Mouse (Mus musculus) forebrain, embryonic 16.5 days (tissue): ENCODE results near the gene Hfe2. TPM values are rescaled to one million over a fixed set of nuclear protein-coding genes. Genes with fewer than 3 reads are reported as not detected.
A peak's percentile ranks its signal among the peaks of the same experiment; 100 is the strongest.
"Not testable (repeated sequence)": the region's sequence is repeated elsewhere in the genome, so short reads cannot be mapped to it uniquely, and the experiment has no call there.

ENCODE experiments used
- ATAC-seq: fragments of 200-750 bp; cut with Nextera tagmentation; 2 replicates; pipeline ENCODE4 v1.8.0; 2017; ENCODE audit warnings: mild to moderate bottlenecking, moderate library complexity
- H3K27ac ChIP-seq: fragments of 300-500 bp; sonication (generic); 2 replicates; pipeline ENCODE4 v1.5.1; 2014; ENCODE audit warnings: low read length, control low read depth
- H3K27me3 ChIP-seq: fragments of 300-500 bp; sonication (generic); replicated peaks from 2 replicates; pipeline ENCODE4 v1.6.1; 2014; ENCODE audit warnings: low read length; ENCODE audit not compliant: control insufficient read depth, insufficient read depth
- H3K36me3 ChIP-seq: fragments of 300-500 bp; sonication (generic); 2 replicates; pipeline ENCODE4 v1.6.1; 2014; ENCODE audit not compliant: control insufficient read depth, insufficient read depth
- H3K4me1 ChIP-seq: fragments of 300-500 bp; sonication (generic); replicated peaks from 2 replicates; pipeline ENCODE4 v1.6.1; 2014; ENCODE audit warnings: low read length; ENCODE audit not compliant: control insufficient read depth, insufficient read depth
- H3K4me2 ChIP-seq: fragments of 300-500 bp; sonication (generic); 2 replicates; pipeline ENCODE4 v1.6.1; 2014; ENCODE audit warnings: mild to moderate bottlenecking, low read length, control low read depth
- H3K4me3 ChIP-seq: fragments of 300-500 bp; sonication (generic); replicated peaks from 2 replicates; pipeline ENCODE4 v1.5.1; 2014; ENCODE audit warnings: mild to moderate bottlenecking, low read length, control low read depth
- H3K9ac ChIP-seq: fragments of 300-500 bp; sonication (generic); replicated peaks from 2 replicates; pipeline ENCODE4 v1.6.1; 2014; ENCODE audit warnings: low read depth, low read length, control low read depth
- H3K9me3 ChIP-seq: fragments of 300-500 bp; sonication (generic); 2 replicates; pipeline ENCODE4 v1.6.1; 2016; ENCODE audit warnings: low read length; ENCODE audit not compliant: control insufficient read depth
- WGBS: fragments of 180-500 bp; shearing (Covaris S2); extraction: QIAGEN DNeasy Blood & Tissue Kit; methylation state at CpG from one replicate; pipeline ENCODE4 v1.1.7; 2014; 5-methylcytosine and 5-hydroxymethylcytosine counted together
- polyA plus RNA-seq: library from polyadenylated mRNA; unstranded; fragments of >200 nt; fragmentation: Nextera tagmentation; extraction: Ambion mirVana; gene quantifications from 2 replicates; pipeline ENCODE4 v1.2.1, GENCODE M21; 2015

Gene Hfe2
- polyA plus RNA-seq, 1 experiment from 2014 or later = 1.1 TPM

GRCm38 (mm10) chr3:96494912-96495311, 30.1 kb upstream of the Hfe2 start:
- no peak for ATAC-seq
- no peak overlapping the region for H3K9ac ChIP-seq
- H3K27ac ChIP-seq = no peak overlapping the region
- no peaks in the 10 kb centered on the region for H3K36me3 ChIP-seq
- no peaks in the 10 kb centered on the region for H3K27me3 ChIP-seq
- 0 out of 2 replicates have a peak, but pooled peaks cover 6% of the 10 kb centered on the region for H3K4me1 ChIP-seq
- no peak overlapping the region for H3K4me3 ChIP-seq
- 98% methylated on average over 3 of the region's 3 CpGs for WGBS
- H3K4me2 ChIP-seq = no peak overlapping the region
- no peaks in the 10 kb centered on the region for H3K9me3 ChIP-seq

GRCm38 (mm10) chr3:96495490-96496210, 29.3 kb upstream of the Hfe2 start:
- Histone ChIP-seq H3K4me2 (no peak overlapping the region), H3K4me1 (0 out of 2 replicates have a peak, but pooled peaks cover 6% of the 10 kb centered on the region), H3K27ac (no peak overlapping the region), H3K27me3 (no peaks in the 10 kb centered on the region), H3K9ac (no peak overlapping the region), H3K9me3 (no peaks in the 10 kb centered on the region), H3K36me3 (no peaks in the 10 kb centered on the region), H3K4me3 (no peak overlapping the region)
- ATAC-seq = no peak
- 95% methylated on average over 1 of the region's 1 CpGs for WGBS

GRCm38 (mm10) chr3:96496216-96496615, 28.8 kb upstream of the Hfe2 start:
- no peak overlapping the region for H3K27ac ChIP-seq
- H3K4me1 ChIP-seq = 0 out of 2 replicates have a peak, but pooled peaks cover 6% of the 10 kb centered on the region
- no peaks in the 10 kb centered on the region for H3K36me3 ChIP-seq
- no peak for ATAC-seq
- no peaks in the 10 kb centered on the region for H3K9me3 ChIP-seq
- H3K4me2 ChIP-seq = no peak overlapping the region
- no peaks in the 10 kb centered on the region for H3K27me3 ChIP-seq
- no peak overlapping the region for H3K9ac ChIP-seq
- WGBS = 61% methylated on average over 7 of the region's 7 CpGs
- H3K4me3 ChIP-seq = no peak overlapping the region

GRCm38 (mm10) chr3:96496620-96497275, 28.2 kb upstream of the Hfe2 start:
- H3K9ac ChIP-seq, H3K36me3 ChIP-seq, H3K9me3 ChIP-seq, H3K4me1 ChIP-seq, H3K27me3 ChIP-seq, ATAC-seq, H3K27ac ChIP-seq: not testable (repeated sequence)
- Histone ChIP-seq H3K4me2 (peak overlapping the region; percentile 65), H3K4me3 (peak overlapping the region; percentile 47)
- WGBS = 19% methylated on average over 14 of the region's 14 CpGs

- Histone ChIP-seq H3K4me1 (peaks cover 6% of the 10 kb centered on the region; the same call in 1 of the 2 replicates), H3K27me3 (no peaks in the 10 kb centered on the region), H3K9ac (peak overlapping the region; percentile 38), H3K4me2 (peak overlapping the region; percentile 65), H3K9me3 (no peaks in the 10 kb centered on the region), H3K36me3 (no peaks in the 10 kb centered on the region), H3K4me3 (peak overlapping the region; percentile 47), H3K27ac (no peak overlapping the region)
- peak; percentile 22 for ATAC-seq
- under 1% methylated on average over 19 of the region's 19 CpGs for WGBS
These were observed 27.4 kb upstream of the Hfe2 start for GRCm38 (mm10) chr3:96497451-96498028.

- 81% methylated on average over 4 of the region's 4 CpGs for WGBS
- H3K4me3 ChIP-seq = no peak overlapping the region
- no peak overlapping the region for H3K27ac ChIP-seq
- ATAC-seq = no peak
- H3K9ac ChIP-seq = no peak overlapping the region
- H3K4me1 ChIP-seq = peaks cover 6% of the 10 kb centered on the region; the same call in 1 of the 2 replicates
- no peaks in the 10 kb centered on the region for H3K36me3 ChIP-seq
- H3K9me3 ChIP-seq = no peaks in the 10 kb centered on the region
- H3K27me3 ChIP-seq = no peaks in the 10 kb centered on the region
- no peak overlapping the region for H3K4me2 ChIP-seq
These were observed 26.3 kb upstream of the Hfe2 start for GRCm38 (mm10) chr3:96498476-96499245.

GRCm38 (mm10) chr3:96499481-96500288, 25.3 kb upstream of the Hfe2 start:
- H3K9ac ChIP-seq = peak overlapping the region; percentile 66
- peak overlapping the region; percentile 87 for H3K27ac ChIP-seq
- H3K36me3 ChIP-seq = no peaks in the 10 kb centered on the region
- under 1% methylated on average over 36 of the region's 36 CpGs for WGBS
- peaks cover 6% of the 10 kb centered on the region; the same call in 1 of the 2 replicates for H3K4me1 ChIP-seq
- H3K27me3 ChIP-seq = no peaks in the 10 kb centered on the region
- H3K4me3 ChIP-seq = peak overlapping the region; percentile 79
- peak; percentile 34 for ATAC-seq
- peak overlapping the region; percentile 62 for H3K4me2 ChIP-seq
- no peaks in the 10 kb centered on the region for H3K9me3 ChIP-seq

GRCm38 (mm10) chr3:96500289-96500621, 24.7 kb upstream of the Hfe2 start:
- Histone ChIP-seq H3K27me3 (no peaks in the 10 kb centered on the region), H3K36me3 (no peaks in the 10 kb centered on the region), H3K4me3 (peak overlapping the region; percentile 79), H3K9me3 (no peaks in the 10 kb centered on the region), H3K9ac (peak overlapping the region; percentile 61), H3K4me1 (peaks cover 6% of the 10 kb centered on the region; the same call in 1 of the 2 replicates), H3K27ac (peak overlapping the region; percentile 88), H3K4me2 (peak overlapping the region; percentile 77)
- WGBS = 0% methylated on average over 17 of the region's 17 CpGs
- peak; percentile 78 for ATAC-seq
